Mouse (Mus musculus): Measurements from ENCODE around the gene Zfp821. TPM values are rescaled to one million over a fixed set of nuclear protein-coding genes. Genes with fewer than 3 reads are reported as not detected.

Gene Zfp821
- polyA plus RNA-seq, 1 experiment from 2014 or later: 16.4 TPM

GRCm38 (mm10) chr8:109714961-109715360 lies 9.6 kb downstream of the Zfp821 start:
- 81% methylated on average over 5 of the region's 5 CpGs for WGBS

DNA sequence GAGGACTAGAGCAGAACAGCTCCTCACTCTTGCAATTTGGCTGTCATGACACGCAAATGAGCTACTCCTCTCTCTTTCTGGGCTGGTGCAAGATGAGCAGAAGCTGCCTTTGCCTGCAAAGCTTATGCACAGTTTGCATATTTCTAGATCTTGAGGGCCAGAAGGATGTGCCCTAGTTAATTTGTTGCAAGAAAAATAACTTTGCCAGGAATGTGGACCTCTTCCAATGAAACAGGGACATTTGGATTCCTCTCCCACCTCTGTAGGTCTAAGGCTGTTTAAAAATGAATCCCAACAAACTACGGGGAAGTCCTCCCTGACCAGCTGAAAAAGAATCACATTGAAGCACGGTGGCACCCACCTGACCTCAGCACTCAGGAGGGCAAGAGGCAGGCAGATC lies 19.8 kb downstream of the Zfp821 start:
- Histone ChIP-seq H3K27me3 (no peaks in the 10 kb centered on the region), H3K4me1 (replicated peaks) (0 out of 2 replicates have a peak, but pooled peaks cover 2% of the 10 kb centered on the region), H3K9me3 (replicated peaks) (no peaks in the 10 kb centered on the region), H3K9ac (no peak overlapping the region), H3K4me3 (no peak overlapping the region), H3K27ac (no peak overlapping the region), H3K4me2 (no peak overlapping the region), H3K36me3 (peaks cover 64% of the 10 kb centered on the region)
- ATAC-seq (replicated peaks; ENCODE audit: insufficient number of reproducible peaks, insufficient read depth, low FRiP score, low read depth): no peak
- 77% methylated on average over 3 of the region's 3 CpGs for WGBS

More at GRCm38 (mm10) chr8:109714961-109715360, 9.6 kb downstream of the Zfp821 start:
- no peak overlapping the region for H3K4me3 ChIP-seq
- H3K4me2 ChIP-seq: no peak overlapping the region
- H3K9ac ChIP-seq: no peak overlapping the region
- ATAC-seq (replicated peaks; ENCODE audit: insufficient number of reproducible peaks, insufficient read depth, low FRiP score, low read depth): no peak
- no peak overlapping the region for H3K27ac ChIP-seq
- H3K9me3 ChIP-seq (replicated peaks): no peaks in the 10 kb centered on the region
- peaks cover 91% of the 10 kb centered on the region for H3K36me3 ChIP-seq
- H3K27me3 ChIP-seq: no peaks in the 10 kb centered on the region
- H3K4me1 ChIP-seq (replicated peaks): no peaks in the 10 kb centered on the region

DNA sequence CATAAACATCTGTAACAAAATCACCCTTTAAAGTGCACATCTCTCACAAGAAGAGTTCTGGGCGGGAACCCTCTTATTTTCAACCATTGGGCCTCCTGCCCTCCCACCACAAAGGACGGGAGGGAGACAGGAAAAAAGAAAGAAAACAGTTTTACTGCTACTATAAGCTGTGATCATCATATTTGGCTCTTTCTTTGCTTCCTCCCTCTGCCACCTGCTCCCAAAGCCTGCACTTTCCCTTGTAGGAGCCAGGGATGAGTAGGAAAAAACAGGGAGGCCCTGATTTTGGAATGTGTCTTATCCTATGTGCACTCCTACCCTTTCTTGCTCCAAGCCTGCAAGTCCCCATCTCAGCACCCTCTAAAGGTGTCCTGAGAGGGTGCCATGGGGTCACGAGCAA lies 25.7 kb downstream of the Zfp821 start:
- WGBS: 75% methylated on average over 3 of the region's 3 CpGs

GRCm38 (mm10) chr8:109734018-109734417 lies 28.7 kb downstream of the Zfp821 start:
- peaks cover 35% of the 10 kb centered on the region for H3K36me3 ChIP-seq
- WGBS: 60% methylated on average over 3 of the region's 3 CpGs
- no peak overlapping the region for H3K9ac ChIP-seq
- no peak overlapping the region for H3K4me3 ChIP-seq
- no peaks in the 10 kb centered on the region for H3K9me3 ChIP-seq (replicated peaks)
- no peak overlapping the region for H3K27ac ChIP-seq
- no peak for ATAC-seq (replicated peaks; ENCODE audit: insufficient number of reproducible peaks, insufficient read depth, low FRiP score, low read depth)
- no peaks in the 10 kb centered on the region for H3K27me3 ChIP-seq
- H3K4me2 ChIP-seq: no peak overlapping the region
- H3K4me1 ChIP-seq (replicated peaks): peaks cover 17% of the 10 kb centered on the region

More for the DNA sequence above, 25.7 kb downstream of the Zfp821 start:
- H3K4me2 ChIP-seq: no peak overlapping the region
- H3K4me1 ChIP-seq (replicated peaks): peaks cover 6% of the 10 kb centered on the region
- H3K9me3 ChIP-seq (replicated peaks): no peaks in the 10 kb centered on the region
- no peak overlapping the region for H3K4me3 ChIP-seq
- H3K27ac ChIP-seq: no peak overlapping the region
- H3K27me3 ChIP-seq: no peaks in the 10 kb centered on the region
- no peak overlapping the region for H3K9ac ChIP-seq
- H3K36me3 ChIP-seq: peaks cover 41% of the 10 kb centered on the region
- no peak for ATAC-seq (replicated peaks; ENCODE audit: insufficient number of reproducible peaks, insufficient read depth, low FRiP score, low read depth)

DNA sequence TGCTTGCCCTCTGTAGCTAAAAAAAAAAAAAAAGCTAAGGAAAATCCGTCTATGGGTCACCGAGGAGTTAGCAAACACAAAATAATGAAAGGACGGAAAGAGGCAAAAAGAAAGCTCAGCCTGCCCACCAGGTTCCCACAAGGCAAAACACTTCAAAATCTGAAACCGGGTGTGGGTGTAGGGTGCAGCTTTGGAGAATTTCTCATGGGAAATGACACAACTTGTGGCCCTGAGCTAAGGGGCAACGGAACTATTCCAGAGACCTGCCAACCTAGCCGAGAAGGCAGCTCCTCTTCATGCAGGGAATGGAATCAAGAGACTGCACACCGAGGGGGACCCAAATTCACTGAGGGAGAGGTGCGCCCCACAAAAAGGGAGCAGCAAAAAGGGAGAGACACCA lies 31.5 kb downstream of the Zfp821 start:
- peak overlapping the region; percentile 85 for H3K27ac ChIP-seq
- H3K9me3 ChIP-seq (replicated peaks): no peaks in the 10 kb centered on the region
- H3K4me2 ChIP-seq: peak overlapping the region; percentile 79
- H3K36me3 ChIP-seq: peaks cover 26% of the 10 kb centered on the region
- H3K9ac ChIP-seq: peak overlapping the region; percentile 99
- peaks cover 17% of the 10 kb centered on the region for H3K4me1 ChIP-seq (replicated peaks)
- no peak for ATAC-seq (replicated peaks; ENCODE audit: insufficient number of reproducible peaks, insufficient read depth, low FRiP score, low read depth)
- 6% methylated on average over 8 of the region's 8 CpGs for WGBS
- H3K4me3 ChIP-seq: peak overlapping the region; percentile 98
- H3K27me3 ChIP-seq: no peaks in the 10 kb centered on the region

GRCm38 (mm10) chr8:109737237-109738048 lies 32.1 kb downstream of the Zfp821 start, which contains the start of gene Atxn1l:
Gene Atxn1l (minus strand): TSS chr8:109737739.
- ATAC-seq (replicated peaks; ENCODE audit: insufficient number of reproducible peaks, insufficient read depth, low FRiP score, low read depth): peak; percentile 90
- no peaks in the 10 kb centered on the region for H3K27me3 ChIP-seq
- WGBS: under 1% methylated on average over 55 of the region's 59 CpGs
- H3K9ac ChIP-seq: peak within 1 kb of the TSS; percentile 99
- peaks cover 20% of the 10 kb centered on the region for H3K36me3 ChIP-seq
- peak within 1 kb of the TSS; percentile 98 for H3K4me3 ChIP-seq
- peak within 1 kb of the TSS; percentile 85 for H3K27ac ChIP-seq
- H3K9me3 ChIP-seq (replicated peaks): no peaks in the 10 kb centered on the region
- H3K4me2 ChIP-seq: peak within 1 kb of the TSS; percentile 79
- peaks cover 17% of the 10 kb centered on the region for H3K4me1 ChIP-seq (replicated peaks)

DNA sequence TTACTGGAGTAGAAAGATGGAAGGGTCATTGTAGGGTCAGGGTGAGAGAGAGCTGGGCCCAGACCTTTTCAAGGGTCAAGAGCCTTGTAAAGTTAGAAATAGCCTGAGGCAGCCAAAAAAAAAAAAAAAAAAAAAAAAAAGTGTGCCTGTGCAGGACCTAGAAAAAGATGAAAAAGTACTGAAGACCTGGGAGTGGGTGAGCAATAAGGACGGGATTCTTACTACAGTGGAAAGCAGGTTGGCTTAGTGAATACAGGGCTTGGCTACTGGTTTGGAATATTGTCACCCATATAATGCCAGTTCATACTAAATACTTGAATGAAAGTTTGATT lies 32.7 kb downstream of the Zfp821 start:
- H3K4me3 ChIP-seq: peak overlapping the region; percentile 98
- no peaks in the 10 kb centered on the region for H3K27me3 ChIP-seq
- ATAC-seq (replicated peaks; ENCODE audit: insufficient number of reproducible peaks, insufficient read depth, low FRiP score, low read depth): no peak
- peak overlapping the region; percentile 85 for H3K27ac ChIP-seq
- peak overlapping the region; percentile 79 for H3K4me2 ChIP-seq
- H3K9me3 ChIP-seq (replicated peaks): no peaks in the 10 kb centered on the region
- H3K4me1 ChIP-seq (replicated peaks): peaks cover 17% of the 10 kb centered on the region
- H3K9ac ChIP-seq: peak overlapping the region; percentile 99; the same call in 1 of the 2 replicates
- WGBS: 90% methylated on average over 1 of the region's 1 CpGs
- peaks cover 14% of the 10 kb centered on the region for H3K36me3 ChIP-seq

GRCm38 (mm10) chr8:109747468-109748199 lies 42.3 kb downstream of the Zfp821 start:
- whole genome bisulfite sequencing: 79% methylated on average over 12 of the region's 12 CpGs
- no peak for ATAC-seq (replicated peaks; ENCODE audit: insufficient number of reproducible peaks, insufficient read depth, low FRiP score, low read depth)
- no peaks in the 10 kb centered on the region for H3K27me3 ChIP-seq
- no peaks in the 10 kb centered on the region for H3K4me1 ChIP-seq (replicated peaks)
- H3K27ac ChIP-seq: no peak overlapping the region
- H3K9me3 ChIP-seq (replicated peaks): no peaks in the 10 kb centered on the region
- H3K4me2 ChIP-seq: no peak overlapping the region
- no peak overlapping the region for H3K4me3 ChIP-seq
- H3K36me3 ChIP-seq: no peaks in the 10 kb centered on the region
- no peak overlapping the region for H3K9ac ChIP-seq

DNA sequence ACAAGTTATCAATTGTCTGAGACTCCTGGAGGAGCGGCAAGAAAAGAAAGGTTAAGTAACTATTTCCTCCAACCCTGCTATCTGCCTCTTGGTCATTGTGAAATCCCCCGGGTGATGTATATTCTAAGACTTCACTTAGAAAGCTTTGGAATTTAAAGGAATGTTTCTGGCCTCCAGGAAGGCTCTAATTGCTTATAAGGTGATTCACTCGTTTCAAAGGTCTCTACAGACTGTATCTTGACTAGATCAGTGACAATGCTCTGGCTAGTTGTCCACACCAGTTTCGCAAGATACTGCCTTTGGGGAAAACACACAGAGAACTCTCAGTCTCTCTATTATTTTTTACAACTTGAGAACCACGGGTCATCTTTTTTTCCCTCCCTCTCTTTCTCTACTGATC lies 44.9 kb downstream of the Zfp821 start:
- WGBS: 43% methylated on average over 5 of the region's 5 CpGs

DNA sequence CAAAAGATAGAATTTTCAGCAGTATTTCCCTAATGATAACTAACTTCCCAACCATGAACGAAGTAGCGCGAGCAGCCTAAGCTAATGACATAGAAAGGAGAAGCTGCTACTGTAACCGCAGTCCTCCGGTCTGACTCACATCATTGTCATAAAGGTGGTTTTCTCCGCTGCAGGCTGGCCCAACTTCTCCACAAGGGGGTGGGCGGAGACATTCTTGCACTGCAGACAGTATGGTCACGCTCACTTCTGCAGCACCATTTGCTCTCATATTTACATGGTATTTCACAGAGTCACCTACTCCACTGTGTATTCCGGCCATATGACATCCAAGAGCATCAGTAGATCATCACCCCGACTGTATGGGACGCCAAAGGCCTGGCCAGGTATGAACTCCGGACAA lies 45.4 kb downstream of the Zfp821 start:
- H3K4me2 ChIP-seq: no peak overlapping the region
- H3K36me3 ChIP-seq: no peaks in the 10 kb centered on the region
- H3K27ac ChIP-seq: no peak overlapping the region
- H3K27me3 ChIP-seq: no peaks in the 10 kb centered on the region
- H3K4me3 ChIP-seq: no peak overlapping the region
- H3K4me1 ChIP-seq (replicated peaks): no peaks in the 10 kb centered on the region
- no peak overlapping the region for H3K9ac ChIP-seq
- ATAC-seq (replicated peaks; ENCODE audit: insufficient number of reproducible peaks, insufficient read depth, low FRiP score, low read depth): no peak
- WGBS: 65% methylated on average over 12 of the region's 12 CpGs
- H3K9me3 ChIP-seq (replicated peaks): no peaks in the 10 kb centered on the region

More for the DNA sequence above, 44.9 kb downstream of the Zfp821 start:
- H3K36me3 ChIP-seq: no peaks in the 10 kb centered on the region
- H3K9ac ChIP-seq: no peak overlapping the region
- no peak overlapping the region for H3K4me2 ChIP-seq
- H3K4me1 ChIP-seq (replicated peaks): no peaks in the 10 kb centered on the region
- H3K27me3 ChIP-seq: no peaks in the 10 kb centered on the region
- no peak for ATAC-seq (replicated peaks; ENCODE audit: insufficient number of reproducible peaks, insufficient read depth, low FRiP score, low read depth)
- H3K9me3 ChIP-seq (replicated peaks): no peaks in the 10 kb centered on the region
- no peak overlapping the region for H3K27ac ChIP-seq
- no peak overlapping the region for H3K4me3 ChIP-seq

DNA sequence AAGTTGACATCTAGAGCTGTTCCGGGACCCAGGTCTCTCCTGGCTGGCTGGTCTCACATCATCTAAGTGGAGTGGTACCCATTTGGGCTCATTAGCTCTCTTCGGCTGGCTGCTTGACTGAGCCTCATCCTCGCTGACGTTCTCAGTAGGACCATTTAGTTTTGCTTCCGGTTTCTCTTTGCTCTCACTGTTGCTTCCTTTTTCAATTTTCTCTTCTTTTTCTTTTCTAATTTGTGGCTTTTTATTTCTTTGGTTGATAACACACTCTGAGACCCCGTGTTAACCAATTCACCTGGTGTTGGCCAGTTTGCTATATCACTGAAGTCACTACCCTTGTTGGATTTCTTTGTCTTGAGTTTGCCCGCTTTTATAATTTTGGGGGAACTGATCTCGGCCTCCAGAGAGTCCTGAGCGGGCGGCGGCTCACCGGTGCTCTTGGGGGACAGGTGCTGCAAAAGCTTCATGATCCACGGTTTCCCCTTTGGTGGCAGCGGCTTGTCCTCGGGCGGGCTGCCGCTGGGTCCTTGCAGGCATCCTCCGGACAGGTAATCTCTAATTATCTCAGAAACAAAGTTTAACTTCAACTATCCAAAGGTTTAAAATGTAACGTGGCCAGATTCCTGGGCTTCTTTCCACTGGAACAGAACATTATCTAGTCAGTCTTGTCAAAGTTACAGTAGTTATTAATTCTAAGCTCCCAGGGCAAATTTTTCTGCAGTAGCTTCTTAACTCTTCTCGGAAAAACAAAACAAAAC lies 46.6 kb downstream of the Zfp821 start:
- 84% methylated on average over 20 of the region's 20 CpGs for WGBS

More for the DNA sequence above, 46.6 kb downstream of the Zfp821 start:
- no peak for ATAC-seq (replicated peaks; ENCODE audit: insufficient number of reproducible peaks, insufficient read depth, low FRiP score, low read depth)
- H3K4me2 ChIP-seq: no peak overlapping the region
- H3K27ac ChIP-seq: no peak overlapping the region
- H3K27me3 ChIP-seq: no peaks in the 10 kb centered on the region
- no peaks in the 10 kb centered on the region for H3K36me3 ChIP-seq
- no peak overlapping the region for H3K4me3 ChIP-seq
- H3K4me1 ChIP-seq (replicated peaks): no peaks in the 10 kb centered on the region
- no peaks in the 10 kb centered on the region for H3K9me3 ChIP-seq (replicated peaks)
- no peak overlapping the region for H3K9ac ChIP-seq

All from heart, embryonic 15.5 days (tissue).